Mouse (Mus musculus) embryonic facial prominence, embryonic 12.5 days (tissue): ENCODE results near the gene Dgkq. TPM values are rescaled to one million over a fixed set of nuclear protein-coding genes. Genes with fewer than 3 reads are reported as not detected.
"Not testable (repeated sequence)": the region's sequence is repeated elsewhere in the genome, so short reads cannot be mapped to it uniquely, and the experiment has no call there.

ENCODE experiments used
- ATAC-seq: fragments of 200-750 bp; cut with Nextera tagmentation; 2 replicates; pipeline ENCODE4 v1.8.0; 2017; ENCODE audit not compliant: insufficient number of reproducible peaks, insufficient read depth, low FRiP score, low TSS enrichment
- H3K27ac ChIP-seq: fragments of 300-500 bp; sonication (generic); 2 replicates; pipeline ENCODE4 v1.5.1; 2016; ENCODE audit warnings: mild to moderate bottlenecking
- H3K27me3 ChIP-seq: fragments of 300-500 bp; sonication (generic); 2 replicates; pipeline ENCODE4 v1.6.1; 2016; ENCODE audit warnings: mild to moderate bottlenecking, moderate library complexity
- H3K36me3 ChIP-seq: fragments of 300-500 bp; sonication (generic); 2 replicates; pipeline ENCODE4 v1.6.1; 2016; ENCODE audit warnings: mild to moderate bottlenecking
- H3K4me1 ChIP-seq: fragments of 300-500 bp; sonication (generic); 2 replicates; pipeline ENCODE4 v1.6.1; 2016
- H3K4me2 ChIP-seq: fragments of 300-500 bp; sonication (generic); replicated peaks from 2 replicates; pipeline ENCODE4 v1.6.1; 2016; ENCODE audit warnings: mild to moderate bottlenecking, moderate library complexity
- H3K4me3 ChIP-seq: fragments of 300-500 bp; sonication (generic); 2 replicates; pipeline ENCODE4 v1.5.1; 2016; ENCODE audit warnings: mild to moderate bottlenecking
- H3K9ac ChIP-seq: fragments of 300-500 bp; sonication (generic); 2 replicates; pipeline ENCODE4 v1.6.1; 2016; ENCODE audit warnings: mild to moderate bottlenecking, moderate library complexity
- H3K9me3 ChIP-seq: fragments of 300-500 bp; sonication (generic); 2 replicates; pipeline ENCODE4 v1.6.1; 2016; ENCODE audit warnings: mild to moderate bottlenecking, moderate library complexity
- WGBS: fragments of 180-500 bp; shearing (Covaris S2); methylation state at CpG from one replicate; pipeline ENCODE4 v1.1.7; 2016; 5-methylcytosine and 5-hydroxymethylcytosine counted together
- polyA plus RNA-seq: library from polyadenylated mRNA; unstranded; fragments of >200 nt; fragmentation: Nextera tagmentation; extraction: Ambion mirVana; gene quantifications from 2 replicates; pipeline ENCODE4 v1.2.1, GENCODE M21; 2016

Gene Dgkq
- polyA plus RNA-seq, 1 experiment from 2014 or later = 16.6 TPM

GRCm38 (mm10) chr5:108651136-108651720 is 18.2 kb downstream of the Dgkq start:
- Histone ChIP-seq H3K4me1 (no peaks in the 10 kb centered on the region), H3K9ac (no peak overlapping the region), H3K36me3 (peaks cover 70% of the 10 kb centered on the region), H3K27me3 (no peaks in the 10 kb centered on the region), H3K9me3 (no peaks in the 10 kb centered on the region), H3K27ac (no peak overlapping the region), H3K4me2 (no peak overlapping the region), H3K4me3 (no peak overlapping the region)
- WGBS = 79% methylated on average over 5 of the region's 5 CpGs
- no peak for ATAC-seq

- peaks cover 70% of the 10 kb centered on the region for H3K36me3 ChIP-seq
Observed at GRCm38 (mm10) chr5:108650341-108650740, 19.1 kb downstream of the Dgkq start.

GRCm38 (mm10) chr5:108648937-108649576 is 20.4 kb downstream of the Dgkq start:
- no peaks in the 10 kb centered on the region for H3K9me3 ChIP-seq
- H3K4me2 ChIP-seq = no peak overlapping the region
- no peak overlapping the region for H3K9ac ChIP-seq
- H3K36me3 ChIP-seq = peaks cover 65% of the 10 kb centered on the region
- no peak overlapping the region for H3K4me3 ChIP-seq
- WGBS = 91% methylated on average over 11 of the region's 11 CpGs
- ATAC-seq = no peak
- no peaks in the 10 kb centered on the region for H3K27me3 ChIP-seq
- no peaks in the 10 kb centered on the region for H3K4me1 ChIP-seq
- no peak overlapping the region for H3K27ac ChIP-seq

More at GRCm38 (mm10) chr5:108650341-108650740, 19.1 kb downstream of the Dgkq start:
- ATAC-seq = no peak
- no peaks in the 10 kb centered on the region for H3K4me1 ChIP-seq
- 87% methylated on average over 7 of the region's 7 CpGs for WGBS
- no peak overlapping the region for H3K9ac ChIP-seq
- H3K27ac ChIP-seq = no peak overlapping the region
- H3K4me2 ChIP-seq = no peak overlapping the region
- no peaks in the 10 kb centered on the region for H3K9me3 ChIP-seq
- H3K27me3 ChIP-seq = no peaks in the 10 kb centered on the region
- no peak overlapping the region for H3K4me3 ChIP-seq

GRCm38 (mm10) chr5:108647820-108648465 is 21.5 kb downstream of the Dgkq start:
- peaks cover 64% of the 10 kb centered on the region for H3K36me3 ChIP-seq
- no peak for ATAC-seq
- WGBS = 86% methylated on average over 2 of the region's 2 CpGs

GRCm38 (mm10) chr5:108647311-108647710 is 22.2 kb downstream of the Dgkq start:
- Histone ChIP-seq H3K27me3 (no peaks in the 10 kb centered on the region), H3K4me3 (no peak overlapping the region), H3K27ac (no peak overlapping the region), H3K9ac (no peak overlapping the region), H3K4me2 (no peak overlapping the region), H3K9me3 (no peaks in the 10 kb centered on the region), H3K36me3 (peaks cover 63% of the 10 kb centered on the region), H3K4me1 (no peaks in the 10 kb centered on the region)
- ATAC-seq = no peak
- 85% methylated on average over 2 of the region's 2 CpGs for WGBS

More at GRCm38 (mm10) chr5:108647820-108648465, 21.5 kb downstream of the Dgkq start:
- Histone ChIP-seq H3K27ac (no peak overlapping the region), H3K4me2 (no peak overlapping the region), H3K4me1 (no peaks in the 10 kb centered on the region), H3K4me3 (no peak overlapping the region), H3K27me3 (no peaks in the 10 kb centered on the region), H3K9me3 (no peaks in the 10 kb centered on the region), H3K9ac (no peak overlapping the region)

GRCm38 (mm10) chr5:108646343-108646660 is 23.2 kb downstream of the Dgkq start:
- H3K27me3 ChIP-seq = no peaks in the 10 kb centered on the region
- H3K4me3 ChIP-seq = no peak overlapping the region
- H3K4me2 ChIP-seq = no peak overlapping the region
- ATAC-seq = no peak
- no peaks in the 10 kb centered on the region for H3K4me1 ChIP-seq
- no peaks in the 10 kb centered on the region for H3K9me3 ChIP-seq
- H3K27ac ChIP-seq = no peak overlapping the region
- 87% methylated on average over 3 of the region's 3 CpGs for WGBS
- peaks cover 64% of the 10 kb centered on the region for H3K36me3 ChIP-seq
- no peak overlapping the region for H3K9ac ChIP-seq

- Histone ChIP-seq H3K9me3 (no peaks in the 10 kb centered on the region), H3K4me1 (no peaks in the 10 kb centered on the region), H3K27me3 (no peaks in the 10 kb centered on the region), H3K36me3 (peaks cover 64% of the 10 kb centered on the region), H3K27ac (no peak overlapping the region), H3K4me3 (no peak overlapping the region), H3K4me2 (no peak overlapping the region), H3K9ac (no peak overlapping the region)
- no peak for ATAC-seq
- WGBS = 91% methylated on average over 9 of the region's 9 CpGs
Observed at GRCm38 (mm10) chr5:108645651-108646342, 23.7 kb downstream of the Dgkq start.

- no peak overlapping the region for H3K9ac ChIP-seq
- no peak overlapping the region for H3K4me3 ChIP-seq
- peaks cover 63% of the 10 kb centered on the region for H3K36me3 ChIP-seq
- no peaks in the 10 kb centered on the region for H3K27me3 ChIP-seq
- no peak overlapping the region for H3K27ac ChIP-seq
- no peaks in the 10 kb centered on the region for H3K9me3 ChIP-seq
- 75% methylated on average over 2 of the region's 2 CpGs for WGBS
- no peak for ATAC-seq
- H3K4me2 ChIP-seq = no peak overlapping the region
- H3K4me1 ChIP-seq = no peaks in the 10 kb centered on the region
Observed at GRCm38 (mm10) chr5:108643674-108644073, 25.8 kb downstream of the Dgkq start.

GRCm38 (mm10) chr5:108636172-108636571 is 33.3 kb downstream of the Dgkq start:
- no peak overlapping the region for H3K9ac ChIP-seq
- no peaks in the 10 kb centered on the region for H3K4me1 ChIP-seq
- ATAC-seq = no peak
- no peaks in the 10 kb centered on the region for H3K27me3 ChIP-seq
- 73% methylated on average over 4 of the region's 4 CpGs for WGBS
- H3K4me3 ChIP-seq = no peak overlapping the region
- H3K4me2 ChIP-seq = no peak overlapping the region
- no peak overlapping the region for H3K27ac ChIP-seq
- peaks cover 14% of the 10 kb centered on the region; the same call in 1 of the 2 replicates for H3K36me3 ChIP-seq
- no peaks in the 10 kb centered on the region for H3K9me3 ChIP-seq

GRCm38 (mm10) chr5:108634088-108634487 is 35.4 kb downstream of the Dgkq start:
- H3K27me3 ChIP-seq = not testable (repeated sequence)
- 75% methylated on average over 3 of the region's 3 CpGs for WGBS

GRCm38 (mm10) chr5:108633676-108634075 is 35.8 kb downstream of the Dgkq start:
- H3K4me2 ChIP-seq = no peak overlapping the region
- peaks cover 5% of the 10 kb centered on the region for H3K4me1 ChIP-seq
- H3K9me3 ChIP-seq = no peaks in the 10 kb centered on the region
- H3K4me3 ChIP-seq = no peak overlapping the region
- no peak overlapping the region for H3K27ac ChIP-seq
- no peak overlapping the region for H3K9ac ChIP-seq
- no peaks in the 10 kb centered on the region for H3K27me3 ChIP-seq
- 93% methylated on average over 4 of the region's 4 CpGs for WGBS
- H3K36me3 ChIP-seq = 0 out of 2 replicates have a peak, but pooled peaks cover 4% of the 10 kb centered on the region
- no peak for ATAC-seq

More at GRCm38 (mm10) chr5:108634088-108634487, 35.4 kb downstream of the Dgkq start:
- not testable (repeated sequence) for ATAC-seq, H3K4me2 ChIP-seq, H3K9ac ChIP-seq, H3K9me3 ChIP-seq, H3K27ac ChIP-seq, H3K4me3 ChIP-seq, H3K4me1 ChIP-seq, H3K36me3 ChIP-seq
